Mouse (Mus musculus) mouse embryonic stem cell (cell line): ENCODE results near the gene Igf2bp2.

Source experiments
- in situ Hi-C, 2 experiments: fragments of 300-500 bp; cut with MboI; formaldehyde crosslinking; loops; 1 replicate in 1 of 2; 3 replicates in 1 of 2; pipeline ENCODE4 v1.14.3; 2019 to 2020; ENCODE audit warnings: low sequenced_read_pairs in 2 of 2, low pct_unique_long_range_greater_than_20kb in 1 of 2, mixed read lengths in 1 of 2; ENCODE audit not compliant: unreplicated experiment in 1 of 2

Gene Igf2bp2

GRCm38 (mm10) chr16:22065536-22065935, 97.6 kb downstream of the Igf2bp2 start:
- in situ Hi-C loops: no loop called here

GRCm38 (mm10) chr16:22062284-22062683, 100.8 kb downstream of the Igf2bp2 start:
- in situ Hi-C loops: no loop called here

- in situ Hi-C loops: no loop called here
Observed at GRCm38 (mm10) chr16:22061555-22062160, 101.4 kb downstream of the Igf2bp2 start.

GRCm38 (mm10) chr16:22060416-22060815, 102.7 kb downstream of the Igf2bp2 start:
- in situ Hi-C loops: no loop called here

- in situ Hi-C loops: no loop called here
Observed at GRCm38 (mm10) chr16:22058871-22059270, 104.2 kb downstream of the Igf2bp2 start.

- in situ Hi-C loops: no loop called here
Observed at GRCm38 (mm10) chr16:22057498-22057897, 105.6 kb downstream of the Igf2bp2 start.

- in situ Hi-C loops: no loop called here
Observed at GRCm38 (mm10) chr16:22053411-22053810, 109.7 kb downstream of the Igf2bp2 start.

DNA sequence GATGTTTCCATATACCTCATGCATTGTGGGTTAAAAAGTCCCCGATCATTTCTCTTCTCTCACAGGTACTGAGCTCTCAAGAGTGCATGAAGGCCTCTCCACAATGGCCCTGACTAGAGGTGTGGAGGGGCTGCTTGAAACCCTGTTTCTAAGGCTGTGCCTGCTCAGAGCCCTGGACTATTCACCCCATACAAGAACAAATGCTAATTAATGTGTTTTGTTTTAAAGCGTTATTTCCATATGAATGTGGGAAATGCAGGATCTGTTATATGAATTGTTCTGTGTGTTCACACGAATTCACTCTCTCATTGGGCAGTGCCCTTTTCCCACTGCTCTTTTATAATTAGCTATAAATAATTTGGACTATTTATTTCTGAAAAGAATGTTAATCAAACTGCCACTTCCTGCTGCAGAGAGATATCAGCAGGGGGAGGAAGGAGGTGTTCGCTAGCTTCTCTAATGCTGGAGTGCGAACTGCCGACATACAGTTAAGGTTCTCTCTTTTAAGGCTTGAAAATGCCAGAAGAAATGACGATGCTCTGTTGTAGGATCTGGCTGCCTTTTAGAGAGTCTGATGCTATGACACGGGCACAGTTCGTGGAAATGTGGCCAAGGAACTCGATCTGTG, 116.2 kb downstream of the Igf2bp2 start:
- in situ Hi-C loops: no loop called here

DNA sequence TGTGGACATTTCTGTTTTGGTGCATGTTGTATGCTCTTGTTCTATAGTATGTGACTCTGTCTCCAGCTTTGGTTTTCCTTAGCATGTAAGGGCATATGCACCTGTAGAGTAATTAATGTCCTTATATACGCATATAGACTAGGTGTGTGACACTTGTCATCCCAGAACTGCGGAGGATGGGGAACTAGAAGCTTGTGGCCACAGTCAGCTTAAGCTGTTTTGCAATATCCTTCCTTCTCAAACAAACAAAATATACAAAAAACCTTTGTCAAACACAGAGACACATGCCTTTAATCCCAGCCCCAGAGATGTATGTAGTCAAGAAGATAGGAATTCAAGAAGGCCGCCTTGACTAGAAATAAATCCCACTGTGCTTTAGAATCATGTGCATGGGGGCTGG, 117.2 kb downstream of the Igf2bp2 start:
- in situ Hi-C loops: no loop called here

GRCm38 (mm10) chr16:22043830-22044229, 119.3 kb downstream of the Igf2bp2 start:
- in situ Hi-C loops: no loop called here

GRCm38 (mm10) chr16:22039978-22040377, 123.1 kb downstream of the Igf2bp2 start:
- in situ Hi-C loops: no loop called here

- in situ Hi-C loops: no loop called here
Observed at GRCm38 (mm10) chr16:22038554-22038953, 124.5 kb downstream of the Igf2bp2 start.

GRCm38 (mm10) chr16:22027474-22027873, 135.6 kb downstream of the Igf2bp2 start:
- in situ Hi-C loops: no loop called here

- in situ Hi-C loops: no loop called here
Observed at GRCm38 (mm10) chr16:22022122-22022521, 141.0 kb downstream of the Igf2bp2 start.

DNA sequence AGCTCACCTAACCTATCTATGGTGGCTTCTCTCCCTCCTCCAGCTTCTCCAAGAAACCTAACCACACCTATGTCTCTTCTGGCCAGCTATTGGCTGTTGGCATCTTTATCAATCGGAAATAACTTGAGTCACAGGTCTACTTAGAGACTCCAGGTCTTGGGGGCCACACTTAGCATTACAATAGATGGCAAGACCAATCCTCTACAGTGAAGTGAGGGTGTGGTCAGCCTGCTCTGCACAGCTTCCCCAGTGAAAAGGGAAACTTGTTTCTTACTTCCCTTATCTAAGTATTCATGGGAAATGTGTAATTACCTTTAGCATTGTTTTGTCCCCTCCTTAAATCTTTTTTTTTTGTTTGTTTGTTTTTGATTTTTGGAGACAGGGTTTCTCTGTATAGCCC, 147.5 kb downstream of the Igf2bp2 start:
- in situ Hi-C loops: no loop called here

DNA sequence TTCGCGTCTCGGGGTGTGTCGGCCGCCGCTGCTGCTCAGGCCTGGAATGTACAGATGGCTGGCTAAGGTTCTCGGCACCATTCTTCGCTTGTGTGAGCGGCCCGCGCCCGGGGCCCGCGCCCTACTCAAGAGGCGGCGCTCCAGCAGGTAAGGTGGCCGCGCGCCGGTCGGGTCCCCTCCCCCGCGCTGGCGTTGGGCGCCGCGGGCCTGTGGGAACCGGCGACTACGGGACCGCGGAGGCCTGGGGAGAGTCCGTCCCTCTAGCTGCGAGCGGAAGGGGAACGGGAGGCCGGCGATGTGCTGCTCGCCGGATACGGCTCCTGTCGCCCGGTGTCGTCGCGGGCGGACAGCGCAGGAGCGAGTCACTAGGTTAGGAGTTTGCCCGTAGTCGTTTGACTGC, 153.5 kb downstream of the Igf2bp2 start:
- in situ Hi-C loops: no loop called here

GRCm38 (mm10) chr16:22009099-22009584, 154.0 kb downstream of the Igf2bp2 start, which contains the start of gene Senp2:
Gene Senp2 (plus strand): TSS chr16:22009484.
- in situ Hi-C loops: no loop called here
